Mouse (Mus musculus) stomach, embryonic 14.5 days (tissue): ENCODE data around the gene A430078G23Rik. TPM values are rescaled to one million over a fixed set of nuclear protein-coding genes. Genes with fewer than 3 reads are reported as not detected.
"Not testable (repeated sequence)": the region's sequence is repeated elsewhere in the genome, so short reads cannot be mapped to it uniquely, and the experiment has no call there.

Experiments used
- ATAC-seq: fragments of 200-750 bp; cut with Nextera tagmentation; 2 replicates; pipeline ENCODE4 v1.8.0; 2017; ENCODE audit warnings: low read depth, moderate TSS enrichment; ENCODE audit not compliant: insufficient number of reproducible peaks, insufficient read depth, low FRiP score
- H3K27ac ChIP-seq: fragments of 300-500 bp; sonication (generic); 2 replicates; pipeline ENCODE4 v1.5.1; 2014; ENCODE audit warnings: mild to moderate bottlenecking, low read length, moderate library complexity, mixed read lengths
- H3K27me3 ChIP-seq: fragments of 300-500 bp; sonication (generic); 2 replicates; pipeline ENCODE4 v1.6.1; 2014; ENCODE audit warnings: low read length, control low read depth, mixed read lengths; ENCODE audit not compliant: control insufficient read depth, insufficient read depth
- H3K36me3 ChIP-seq: fragments of 300-500 bp; sonication (generic); 2 replicates; pipeline ENCODE4 v1.6.1; 2014; ENCODE audit warnings: mild to moderate bottlenecking, control low read depth, low read length, moderate library complexity, mixed read lengths; ENCODE audit not compliant: control insufficient read depth, insufficient read depth
- H3K4me1 ChIP-seq: fragments of 300-500 bp; sonication (generic); 2 replicates; pipeline ENCODE4 v1.6.1; 2014; ENCODE audit warnings: low read length, control low read depth, mixed read lengths; ENCODE audit not compliant: control insufficient read depth, insufficient read depth
- H3K4me2 ChIP-seq: fragments of 300-500 bp; sonication (generic); replicated peaks from 2 replicates; pipeline ENCODE4 v1.6.1; 2014; ENCODE audit warnings: low read depth, low read length, control low read depth
- H3K4me3 ChIP-seq: fragments of 300-500 bp; sonication (generic); 2 replicates; pipeline ENCODE4 v1.5.1; 2014; ENCODE audit warnings: low read depth, low read length, control low read depth
- H3K9ac ChIP-seq: fragments of 300-500 bp; sonication (generic); replicated peaks from 2 replicates; pipeline ENCODE4 v1.6.1; 2014; ENCODE audit warnings: low read depth, mild to moderate bottlenecking, control low read depth, low read length, moderate library complexity, mixed read lengths
- H3K9me3 ChIP-seq: fragments of 300-500 bp; sonication (generic); 2 replicates; pipeline ENCODE4 v1.6.1; 2016; ENCODE audit warnings: low read depth, low read length, control low read depth; ENCODE audit not compliant: control insufficient read depth
- WGBS: fragments of 180-500 bp; shearing (Covaris S2); extraction: QIAGEN DNeasy Blood & Tissue Kit; methylation state at CpG from one replicate; pipeline ENCODE4 v1.1.7; 2014; 5-methylcytosine and 5-hydroxymethylcytosine counted together
- polyA plus RNA-seq: library from polyadenylated mRNA; unstranded; fragments of >200 nt; fragmentation: Nextera tagmentation; extraction: Ambion mirVana; gene quantifications from 2 replicates; pipeline ENCODE4 v1.2.1, GENCODE M21; 2014

The A430078G23Rik gene
- polyA plus RNA-seq = 0.27 and 0.39 TPM in 2 replicates

GRCm38 (mm10) chr8:3353189-3353810 is at the start of gene A430078G23Rik:
TSS of gene A430078G23Rik (plus strand) at chr8:3353415.
- Histone ChIP-seq H3K4me2 (peak within 1 kb of the TSS; percentile 6; the same call in 1 of the 2 replicates), H3K36me3 (no peaks in the 10 kb centered on the region), H3K9ac (no peak within 1 kb of the TSS), H3K9me3 (no peaks in the 10 kb centered on the region), H3K4me1 (no peaks in the 10 kb centered on the region), H3K27ac (peak within 1 kb of the TSS; percentile 29; the same call in 1 of the 2 replicates), H3K27me3 (no peaks in the 10 kb centered on the region), H3K4me3 (no peak within 1 kb of the TSS)
- 64% methylated on average over 13 of the region's 13 CpGs for WGBS
- ATAC-seq = peak; percentile 3; the same call in 1 of the 2 replicates

- H3K4me1 ChIP-seq, ATAC-seq, H3K27ac ChIP-seq, H3K9ac ChIP-seq, H3K27me3 ChIP-seq, H3K4me2 ChIP-seq, H3K36me3 ChIP-seq, H3K9me3 ChIP-seq, H3K4me3 ChIP-seq: not testable (repeated sequence)
- 93% methylated on average over 13 of the region's 13 CpGs for WGBS
Observed at GRCm38 (mm10) chr8:3308205-3308800, 44.9 kb upstream of the A430078G23Rik start.

- Histone ChIP-seq H3K9ac (no peak overlapping the region), H3K27me3 (no peaks in the 10 kb centered on the region), H3K4me1 (no peaks in the 10 kb centered on the region), H3K36me3 (no peaks in the 10 kb centered on the region), H3K4me2 (no peak overlapping the region), H3K4me3 (no peak overlapping the region), H3K27ac (no peak overlapping the region), H3K9me3 (no peaks in the 10 kb centered on the region)
- WGBS = 87% methylated on average over 11 of the region's 11 CpGs
- ATAC-seq = no peak
Observed at GRCm38 (mm10) chr8:3309636-3310035, 43.6 kb upstream of the A430078G23Rik start.

- no peak overlapping the region for H3K27ac ChIP-seq
- no peak overlapping the region for H3K4me3 ChIP-seq
- H3K4me2 ChIP-seq = no peak overlapping the region
- no peaks in the 10 kb centered on the region for H3K9me3 ChIP-seq
- WGBS = 73% methylated on average over 4 of the region's 4 CpGs
- H3K27me3 ChIP-seq = no peaks in the 10 kb centered on the region
- H3K36me3 ChIP-seq = no peaks in the 10 kb centered on the region
- H3K4me1 ChIP-seq = no peaks in the 10 kb centered on the region
- ATAC-seq = no peak
- H3K9ac ChIP-seq = no peak overlapping the region
Observed at GRCm38 (mm10) chr8:3311482-3311881, 41.7 kb upstream of the A430078G23Rik start.

GRCm38 (mm10) chr8:3313417-3313816 is 39.8 kb upstream of the A430078G23Rik start:
- H3K4me1 ChIP-seq, H3K27ac ChIP-seq, H3K4me3 ChIP-seq, H3K4me2 ChIP-seq, H3K36me3 ChIP-seq, ATAC-seq, H3K9me3 ChIP-seq, H3K9ac ChIP-seq, H3K27me3 ChIP-seq: not testable (repeated sequence)
- WGBS = 85% methylated on average over 1 of the region's 1 CpGs

GRCm38 (mm10) chr8:3313843-3314242 is 39.4 kb upstream of the A430078G23Rik start:
- Histone ChIP-seq H3K27me3 (no peaks in the 10 kb centered on the region), H3K36me3 (no peaks in the 10 kb centered on the region), H3K4me2 (no peak overlapping the region), H3K9ac (no peak overlapping the region), H3K27ac (no peak overlapping the region), H3K4me3 (no peak overlapping the region), H3K9me3 (no peaks in the 10 kb centered on the region), H3K4me1 (no peaks in the 10 kb centered on the region)
- ATAC-seq = no peak
- WGBS = 62% methylated on average over 3 of the region's 3 CpGs

- H3K4me3 ChIP-seq = no peak overlapping the region
- no peak overlapping the region for H3K27ac ChIP-seq
- WGBS = 79% methylated on average over 2 of the region's 2 CpGs
- no peaks in the 10 kb centered on the region for H3K36me3 ChIP-seq
- no peak overlapping the region for H3K4me2 ChIP-seq
- H3K27me3 ChIP-seq = no peaks in the 10 kb centered on the region
- no peak for ATAC-seq
- no peak overlapping the region for H3K9ac ChIP-seq
- H3K4me1 ChIP-seq = no peaks in the 10 kb centered on the region
- no peaks in the 10 kb centered on the region for H3K9me3 ChIP-seq
Observed at GRCm38 (mm10) chr8:3314345-3314744, 38.9 kb upstream of the A430078G23Rik start.

- H3K9ac ChIP-seq = no peak overlapping the region
- H3K4me2 ChIP-seq = no peak overlapping the region
- no peaks in the 10 kb centered on the region for H3K9me3 ChIP-seq
- H3K36me3 ChIP-seq = no peaks in the 10 kb centered on the region
- 65% methylated on average over 5 of the region's 5 CpGs for WGBS
- no peak overlapping the region for H3K27ac ChIP-seq
- no peak overlapping the region for H3K4me3 ChIP-seq
- H3K4me1 ChIP-seq = no peaks in the 10 kb centered on the region
- H3K27me3 ChIP-seq = no peaks in the 10 kb centered on the region
- ATAC-seq = no peak
Observed at GRCm38 (mm10) chr8:3316585-3316984, 36.6 kb upstream of the A430078G23Rik start.
